Mouse (Mus musculus) limb, embryonic 10.5 days (tissue): ENCODE measurements around the gene Ceacam19. TPM values are rescaled to one million over a fixed set of nuclear protein-coding genes. Genes with fewer than 3 reads are reported as not detected.

Experiments
- polyA plus RNA-seq: library from polyadenylated mRNA; unstranded; fragments of >200 nt; fragmentation: Nextera tagmentation; extraction: Ambion mirVana; gene quantifications from 2 replicates; pipeline ENCODE4 v1.2.1, GENCODE M21; 2016

Gene Ceacam19
- polyA plus RNA-seq, 1 experiment from 2014 or later, result not detected

Other genes starting within 250 kb of the Ceacam19 start
- gene Clptm1, start 222.9 kb downstream of the Ceacam19 start, polyA plus RNA-seq, result 84.5 and 86.3 TPM in 2 replicates
- 0.28 TPM in 1 of 2 replicates, not detected in the other for gene Apoc2, start 210.0 kb downstream of the Ceacam19 start, polyA plus RNA-seq
- gene Gm44805, start 206.5 kb downstream of the Ceacam19 start, polyA plus RNA-seq, result not detected in 2 replicates
- 0.06 TPM in 1 of 2 replicates, not detected in the other for gene Apoc4, start 206.5 kb downstream of the Ceacam19 start, polyA plus RNA-seq
- gene Apoc1, start 195.3 kb downstream of the Ceacam19 start, polyA plus RNA-seq, result 3.0 and 4.8 TPM in 2 replicates
- 63.0 and 83.6 TPM in 2 replicates for gene Apoe, start 188.8 kb downstream of the Ceacam19 start, polyA plus RNA-seq
- gene Tomm40, start 172.5 kb downstream of the Ceacam19 start, polyA plus RNA-seq, result 244 and 285 TPM in 2 replicates
- 78.1 and 87.9 TPM in 2 replicates for gene Nectin2, start 137.5 kb downstream of the Ceacam19 start, polyA plus RNA-seq
- 53.8 and 58.6 TPM in 2 replicates for gene Bcam, start 116.9 kb downstream of the Ceacam19 start, polyA plus RNA-seq
- gene Cblc, start 91.2 kb downstream of the Ceacam19 start, polyA plus RNA-seq, result 1.4 and 1.6 TPM in 2 replicates
- gene Bcl3, start 65.2 kb downstream of the Ceacam19 start, polyA plus RNA-seq, result 0.82 and 1.2 TPM in 2 replicates
- not detected in 2 replicates for gene Gm19345, start 36.0 kb downstream of the Ceacam19 start, polyA plus RNA-seq
- not detected in 2 replicates for gene Ceacam16, start 26.7 kb downstream of the Ceacam19 start, polyA plus RNA-seq
- gene Pvr, start 33.2 kb upstream of the Ceacam19 start, polyA plus RNA-seq, result 6.2 TPM in 2 replicates
- 0.21 and 0.24 TPM in 2 replicates for gene Igsf23, start 62.8 kb upstream of the Ceacam19 start, polyA plus RNA-seq
- gene Ceacam20, start 77.4 kb upstream of the Ceacam19 start, polyA plus RNA-seq, result not detected in 2 replicates
- gene Nlrp9b, start 103.5 kb upstream of the Ceacam19 start, polyA plus RNA-seq, result not detected in 2 replicates
- not detected in 2 replicates for gene Vmn1r91, start 211.7 kb upstream of the Ceacam19 start, polyA plus RNA-seq
- not detected in 2 replicates for gene Gm16442, start 234.6 kb upstream of the Ceacam19 start, polyA plus RNA-seq